Mouse (Mus musculus): ENCODE measurements around the gene Prss30. TPM values are rescaled to one million over a fixed set of nuclear protein-coding genes. Genes with fewer than 3 reads are reported as not detected.
"Not testable (repeated sequence)": the region's sequence is repeated elsewhere in the genome, so short reads cannot be mapped to it uniquely, and the experiment has no call there.

Prss30 gene
- polyA plus RNA-seq, 1 experiment from 2014 or later, result 0.18 TPM

- not testable (repeated sequence) for H3K4me1 ChIP-seq (ENCODE audit: control insufficient read depth, insufficient read depth, low read length); H3K4me2 ChIP-seq (ENCODE audit: low read depth, low read length); H3K27me3 ChIP-seq (ENCODE audit: control insufficient read depth, insufficient read depth, low read length); H3K36me3 ChIP-seq (ENCODE audit: control insufficient read depth, insufficient read depth, low read length); H3K27ac ChIP-seq (ENCODE audit: low read length); ATAC-seq (ENCODE audit: insufficient read depth, low FRiP score); H3K9ac ChIP-seq (ENCODE audit: low read length); H3K4me3 ChIP-seq (replicated peaks; ENCODE audit: low read length); H3K9me3 ChIP-seq (replicated peaks; ENCODE audit: control insufficient read depth, low read length)
- WGBS, result 71% methylated on average over 4 of the region's 4 CpGs
These were observed 32.9 kb downstream of the Prss30 start for GRCm38 (mm10) chr17:23947486-23947885.

DNA sequence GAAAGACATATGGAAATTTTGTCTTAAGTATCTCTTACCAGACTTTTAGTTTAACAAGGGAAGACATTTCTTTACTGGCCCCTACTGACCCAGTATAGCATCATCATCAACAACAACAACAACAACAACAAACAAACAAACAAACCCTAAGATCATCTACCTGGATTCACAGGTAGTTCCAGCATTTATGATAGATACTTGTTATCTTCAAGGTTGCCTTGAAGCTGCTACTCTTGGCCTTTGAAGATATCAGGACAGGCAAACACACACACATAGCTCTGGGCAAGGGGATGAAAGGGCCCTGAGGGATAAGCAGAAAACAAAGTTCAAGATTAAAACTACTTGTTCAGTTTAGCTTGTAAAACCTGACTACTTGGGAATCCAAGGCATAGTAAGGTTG is 39.0 kb downstream of the Prss30 start, which contains the start of gene Sbp:
Sbp (plus strand) TSS at position 301 of the 400 bp plus-strand sequence.
- Histone ChIP-seq H3K4me2 (ENCODE audit: low read depth, low read length) (no peak within 1 kb of the TSS), H3K27ac (ENCODE audit: low read length) (no peak within 1 kb of the TSS), H3K27me3 (ENCODE audit: control insufficient read depth, insufficient read depth, low read length) (no peaks in the 10 kb centered on the region), H3K36me3 (ENCODE audit: control insufficient read depth, insufficient read depth, low read length) (no peaks in the 10 kb centered on the region), H3K4me3 (replicated peaks; ENCODE audit: low read length) (no peak within 1 kb of the TSS), H3K9me3 (replicated peaks; ENCODE audit: control insufficient read depth, low read length) (no peaks in the 10 kb centered on the region), H3K9ac (ENCODE audit: low read length) (no peak within 1 kb of the TSS), H3K4me1 (ENCODE audit: control insufficient read depth, insufficient read depth, low read length) (no peaks in the 10 kb centered on the region)
- ATAC-seq (ENCODE audit: insufficient read depth, low FRiP score), result no peak

- WGBS, result 60% methylated on average over 5 of the region's 5 CpGs
These were observed 49.2 kb downstream of the Prss30 start for GRCm38 (mm10) chr17:23931157-23931556.

DNA sequence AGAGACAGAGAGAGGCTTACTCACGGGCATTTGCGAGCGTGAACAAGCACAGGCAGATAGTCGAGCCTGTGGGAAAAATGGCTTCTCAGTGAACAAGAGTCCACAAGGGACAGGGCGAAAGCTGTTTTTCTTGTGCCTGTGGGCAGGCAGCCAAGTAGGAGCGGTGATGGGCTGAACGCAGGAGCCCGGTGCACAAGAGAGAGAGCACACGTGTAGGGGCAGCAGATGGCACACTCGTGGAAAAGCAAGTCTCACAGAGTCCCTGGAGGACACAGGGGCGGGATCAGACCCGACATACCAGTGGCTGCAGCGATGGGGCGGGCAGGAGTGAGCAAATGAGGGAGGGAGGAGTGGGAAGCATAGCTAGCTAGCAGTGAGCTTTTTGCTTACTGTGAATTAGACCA is 55.3 kb downstream of the Prss30 start:
- H3K4me3 ChIP-seq (replicated peaks; ENCODE audit: low read length), result peak overlapping the region; percentile 54
- ATAC-seq (ENCODE audit: insufficient read depth, low FRiP score), result peak; percentile 82
- no peaks in the 10 kb centered on the region for H3K36me3 ChIP-seq (ENCODE audit: control insufficient read depth, insufficient read depth, low read length)
- under 1% methylated on average over 14 of the region's 14 CpGs for WGBS
- H3K27me3 ChIP-seq (ENCODE audit: control insufficient read depth, insufficient read depth, low read length), result no peaks in the 10 kb centered on the region
- H3K4me1 ChIP-seq (ENCODE audit: control insufficient read depth, insufficient read depth, low read length), result peaks cover 6% of the 10 kb centered on the region; the same call in 1 of the 2 replicates
- H3K9me3 ChIP-seq (replicated peaks; ENCODE audit: control insufficient read depth, low read length), result no peaks in the 10 kb centered on the region
- peak overlapping the region; percentile 84 for H3K9ac ChIP-seq (ENCODE audit: low read length)
- peak overlapping the region; percentile 85 for H3K4me2 ChIP-seq (ENCODE audit: low read depth, low read length)
- H3K27ac ChIP-seq (ENCODE audit: low read length), result peak overlapping the region; percentile 100

More at GRCm38 (mm10) chr17:23931157-23931556, 49.2 kb downstream of the Prss30 start:
- H3K9ac ChIP-seq (ENCODE audit: low read length), result no peak overlapping the region
- no peak overlapping the region for H3K27ac ChIP-seq (ENCODE audit: low read length)
- H3K36me3 ChIP-seq (ENCODE audit: control insufficient read depth, insufficient read depth, low read length), result no peaks in the 10 kb centered on the region
- no peaks in the 10 kb centered on the region for H3K9me3 ChIP-seq (replicated peaks; ENCODE audit: control insufficient read depth, low read length)
- ATAC-seq (ENCODE audit: insufficient read depth, low FRiP score), result no peak
- no peaks in the 10 kb centered on the region for H3K4me1 ChIP-seq (ENCODE audit: control insufficient read depth, insufficient read depth, low read length)
- H3K4me2 ChIP-seq (ENCODE audit: low read depth, low read length), result no peak overlapping the region
- H3K4me3 ChIP-seq (replicated peaks; ENCODE audit: low read length), result no peak overlapping the region
- no peaks in the 10 kb centered on the region for H3K27me3 ChIP-seq (ENCODE audit: control insufficient read depth, insufficient read depth, low read length)

GRCm38 (mm10) chr17:23924531-23925007 is 55.8 kb downstream of the Prss30 start:
- Histone ChIP-seq H3K27ac (ENCODE audit: low read length) (peak overlapping the region; percentile 100), H3K27me3 (ENCODE audit: control insufficient read depth, insufficient read depth, low read length) (no peaks in the 10 kb centered on the region), H3K4me3 (replicated peaks; ENCODE audit: low read length) (peak overlapping the region; percentile 54), H3K9ac (ENCODE audit: low read length) (peak overlapping the region; percentile 84), H3K9me3 (replicated peaks; ENCODE audit: control insufficient read depth, low read length) (no peaks in the 10 kb centered on the region), H3K36me3 (ENCODE audit: control insufficient read depth, insufficient read depth, low read length) (no peaks in the 10 kb centered on the region), H3K4me1 (ENCODE audit: control insufficient read depth, insufficient read depth, low read length) (peaks cover 6% of the 10 kb centered on the region; the same call in 1 of the 2 replicates), H3K4me2 (ENCODE audit: low read depth, low read length) (peak overlapping the region; percentile 85)
- ATAC-seq (ENCODE audit: insufficient read depth, low FRiP score), result peak; percentile 98
- WGBS, result under 1% methylated on average over 27 of the region's 29 CpGs

Small RNA genes within 50 kb of the gene (microRNA-seq; reads per million reads assigned to microRNA genes)
- gene Gm27700, result not detected

Other genes starting within 250 kb of the Prss30 start
- gene Paqr4, start 239.7 kb downstream of the Prss30 start, polyA plus RNA-seq (2015; fragmentation: Nextera tagmentation; extraction: Ambion mirVana), result 25.4 and 28.4 TPM in 2 replicates
- gene Kremen2, start 234.7 kb downstream of the Prss30 start, polyA plus RNA-seq (2015; fragmentation: Nextera tagmentation; extraction: Ambion mirVana), result 0.45 and 0.67 TPM in 2 replicates
- 43.3 and 47.0 TPM in 2 replicates for gene Flywch1, start 209.0 kb downstream of the Prss30 start, polyA plus RNA-seq (2015; fragmentation: Nextera tagmentation; extraction: Ambion mirVana)
- 19.4 and 19.8 TPM in 2 replicates for gene Flywch2, start 194.5 kb downstream of the Prss30 start, polyA plus RNA-seq (2015; fragmentation: Nextera tagmentation; extraction: Ambion mirVana)
- 334 and 350 TPM in 2 replicates for gene Srrm2, start 190.0 kb downstream of the Prss30 start, polyA plus RNA-seq (2015; fragmentation: Nextera tagmentation; extraction: Ambion mirVana)
- 906 and 920 TPM in 2 replicates for gene Elob, start 151.4 kb downstream of the Prss30 start, polyA plus RNA-seq (2015; fragmentation: Nextera tagmentation; extraction: Ambion mirVana)
- gene Prss33, start 144.5 kb downstream of the Prss30 start, polyA plus RNA-seq (2015; fragmentation: Nextera tagmentation; extraction: Ambion mirVana), result 0.21 TPM in 1 of 2 replicates, not detected in the other
- 7.8 and 10.4 TPM in 2 replicates for gene Prss32, start 136.7 kb downstream of the Prss30 start, polyA plus RNA-seq (2015; fragmentation: Nextera tagmentation; extraction: Ambion mirVana)
- gene Prss41, start 136.4 kb downstream of the Prss30 start, polyA plus RNA-seq (2015; fragmentation: Nextera tagmentation; extraction: Ambion mirVana), result 2.6 and 3.3 TPM in 2 replicates
- not detected in 2 replicates for gene Prss21, start 112.5 kb downstream of the Prss30 start, polyA plus RNA-seq (2015; fragmentation: Nextera tagmentation; extraction: Ambion mirVana)
- not detected in 2 replicates for gene Dcpp1, start 99.7 kb downstream of the Prss30 start, polyA plus RNA-seq (2015; fragmentation: Nextera tagmentation; extraction: Ambion mirVana)
- not detected in 2 replicates for gene Dcpp2, start 99.7 kb downstream of the Prss30 start, polyA plus RNA-seq (2015; fragmentation: Nextera tagmentation; extraction: Ambion mirVana)
- not detected in 2 replicates for gene Dcpp3, start 63.1 kb downstream of the Prss30 start, polyA plus RNA-seq (2015; fragmentation: Nextera tagmentation; extraction: Ambion mirVana)
- not detected in 2 replicates for gene Sbp, start 38.9 kb downstream of the Prss30 start, polyA plus RNA-seq (2015; fragmentation: Nextera tagmentation; extraction: Ambion mirVana)
- gene Sbpl, start 25.3 kb downstream of the Prss30 start, polyA plus RNA-seq (2015; fragmentation: Nextera tagmentation; extraction: Ambion mirVana), result not detected in 2 replicates
- 4.2 and 6.7 TPM in 2 replicates for gene Prss22, start 17.5 kb upstream of the Prss30 start, polyA plus RNA-seq (2015; fragmentation: Nextera tagmentation; extraction: Ambion mirVana)
- gene Prss27, start 57.6 kb upstream of the Prss30 start, polyA plus RNA-seq (2015; fragmentation: Nextera tagmentation; extraction: Ambion mirVana), result 19.0 and 30.0 TPM in 2 replicates
- 54.8 and 56.2 TPM in 2 replicates for gene Kctd5, start 92.9 kb upstream of the Prss30 start, polyA plus RNA-seq (2015; fragmentation: Nextera tagmentation; extraction: Ambion mirVana)
- gene Pdpk1, start 170.4 kb upstream of the Prss30 start, polyA plus RNA-seq (2015; fragmentation: Nextera tagmentation; extraction: Ambion mirVana), result 36.6 and 38.6 TPM in 2 replicates
- gene Amdhd2, start 183.2 kb upstream of the Prss30 start, polyA plus RNA-seq (2015; fragmentation: Nextera tagmentation; extraction: Ambion mirVana), result 26.1 and 27.0 TPM in 2 replicates
- 504 and 564 TPM in 2 replicates for gene Atp6v0c, start 189.1 kb upstream of the Prss30 start, polyA plus RNA-seq (2015; fragmentation: Nextera tagmentation; extraction: Ambion mirVana)
- gene Tbc1d24, start 225.0 kb upstream of the Prss30 start, polyA plus RNA-seq (2015; fragmentation: Nextera tagmentation; extraction: Ambion mirVana), result 3.6 and 5.4 TPM in 2 replicates
- gene Ntn3, start 229.0 kb upstream of the Prss30 start, polyA plus RNA-seq (2015; fragmentation: Nextera tagmentation; extraction: Ambion mirVana), result 4.0 and 5.4 TPM in 2 replicates
- gene Tedc2, start 240.3 kb upstream of the Prss30 start, polyA plus RNA-seq (2015; fragmentation: Nextera tagmentation; extraction: Ambion mirVana), result 7.6 and 9.7 TPM in 2 replicates